Mouse (Mus musculus) hindbrain, embryonic 10.5 days (tissue): Measurements from ENCODE around the gene 4930402F06Rik. TPM values are rescaled to one million over a fixed set of nuclear protein-coding genes. Genes with fewer than 3 reads are reported as not detected.

Experiments
- DNase-seq: peaks from one replicate; pipeline ENCODE4 v3.0.0-alpha.2; 2017; ENCODE audit warnings: low spot score
- H3K27ac ChIP-seq: fragments of 300-500 bp; sonication (generic); 2 replicates; pipeline ENCODE4 v1.5.1; 2016; ENCODE audit warnings: mild to moderate bottlenecking, moderate library complexity
- H3K27me3 ChIP-seq: fragments of 300-500 bp; sonication (generic); 2 replicates; pipeline ENCODE4 v1.6.1; 2016; ENCODE audit warnings: mild to moderate bottlenecking; ENCODE audit not compliant: poor library complexity, insufficient read depth, severe bottlenecking
- H3K36me3 ChIP-seq: fragments of 300-500 bp; sonication (generic); 2 replicates; pipeline ENCODE4 v1.6.1; 2016; ENCODE audit warnings: mild to moderate bottlenecking, moderate library complexity
- H3K4me1 ChIP-seq: fragments of 300-500 bp; sonication (generic); replicated peaks from 2 replicates; pipeline ENCODE4 v1.6.1; 2016; ENCODE audit warnings: mild to moderate bottlenecking
- H3K4me3 ChIP-seq: fragments of 300-500 bp; sonication (generic); 2 replicates; pipeline ENCODE4 v1.5.1; 2016; ENCODE audit warnings: mild to moderate bottlenecking, moderate library complexity
- H3K9me3 ChIP-seq: fragments of 300-500 bp; sonication (generic); 2 replicates; pipeline ENCODE4 v1.6.1; 2016; ENCODE audit warnings: mild to moderate bottlenecking, moderate library complexity
- WGBS: fragments of 180-500 bp; shearing (Covaris S2); methylation state at CpG from one replicate; pipeline ENCODE4 v1.1.7; 2016; 5-methylcytosine and 5-hydroxymethylcytosine counted together
- polyA plus RNA-seq: library from polyadenylated mRNA; unstranded; fragments of >200 nt; fragmentation: Nextera tagmentation; extraction: Ambion mirVana; gene quantifications from 2 replicates; pipeline ENCODE4 v1.2.1, GENCODE M21; 2016

Gene 4930402F06Rik
- polyA plus RNA-seq, 1 experiment from 2014 or later = not detected

DNA sequence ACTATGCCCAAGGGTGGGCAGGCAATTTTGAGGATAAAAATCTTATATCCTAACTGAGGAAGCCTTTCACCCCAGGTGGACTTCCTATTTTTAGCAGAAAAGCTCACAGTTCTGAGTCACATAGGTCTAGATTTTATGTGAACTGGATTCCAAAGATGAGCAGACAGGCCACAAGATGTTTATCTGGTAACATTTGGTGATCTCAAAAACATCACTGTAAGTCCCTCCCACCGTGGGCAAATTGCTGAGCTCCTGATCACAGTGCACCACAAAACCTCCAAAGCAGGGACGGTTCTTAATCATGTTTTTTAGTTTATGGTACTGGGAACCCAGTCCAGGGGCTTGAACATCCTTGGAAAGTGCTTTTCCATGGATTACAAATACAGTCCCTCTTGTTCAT lies 67.9 kb downstream of the 4930402F06Rik start:
- Histone ChIP-seq H3K27me3 (no peaks in the 10 kb centered on the region), H3K4me3 (no peak overlapping the region), H3K27ac (no peak overlapping the region), H3K36me3 (no peaks in the 10 kb centered on the region), H3K4me1 (peaks cover 3% of the 10 kb centered on the region; the same call in 1 of the 2 replicates), H3K9me3 (no peaks in the 10 kb centered on the region)
- no peak for DNase-seq
- 78% methylated on average over 2 of the region's 2 CpGs for WGBS

DNA sequence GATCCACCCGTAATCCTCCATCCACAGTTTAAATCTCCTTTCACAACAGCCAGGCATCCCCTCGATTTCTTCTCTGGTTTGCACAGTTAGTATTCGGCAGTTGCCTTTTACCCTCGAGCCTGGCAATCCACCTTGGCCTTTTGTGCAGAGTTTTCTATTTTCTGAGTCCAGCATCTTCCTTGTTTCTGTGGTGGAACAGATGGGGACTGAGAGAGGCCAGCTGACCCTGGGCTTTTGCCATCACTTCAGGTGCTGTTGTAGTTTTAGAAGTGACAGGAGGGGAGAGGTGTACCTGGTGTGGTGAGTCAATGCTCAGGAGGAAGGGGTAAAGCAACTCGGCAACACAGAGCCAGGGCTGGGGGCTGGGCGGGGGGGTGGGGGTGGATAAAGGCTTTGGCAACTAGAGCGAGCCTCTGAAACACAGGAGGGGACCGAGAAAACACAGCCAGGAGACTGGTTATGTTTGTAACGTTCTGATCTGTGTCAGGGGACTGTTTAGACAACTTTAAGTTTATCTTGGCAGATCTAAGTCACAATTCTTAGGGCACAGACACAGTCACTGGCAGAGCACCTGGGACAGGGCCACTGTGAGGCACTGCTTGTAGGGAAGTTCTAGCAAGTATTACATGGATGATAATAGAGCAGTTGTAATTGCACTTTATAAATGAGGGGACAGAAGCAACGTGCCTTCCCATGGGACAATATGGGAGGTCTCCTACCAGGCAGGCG lies 68.7 kb downstream of the 4930402F06Rik start:
- 45% methylated on average over 11 of the region's 11 CpGs for WGBS
- H3K27ac ChIP-seq = no peak overlapping the region
- no peak for DNase-seq
- H3K27me3 ChIP-seq = no peaks in the 10 kb centered on the region
- H3K36me3 ChIP-seq = no peaks in the 10 kb centered on the region
- H3K4me3 ChIP-seq = no peak overlapping the region
- H3K9me3 ChIP-seq = no peaks in the 10 kb centered on the region
- peaks cover 6% of the 10 kb centered on the region; the same call in 1 of the 2 replicates for H3K4me1 ChIP-seq

DNA sequence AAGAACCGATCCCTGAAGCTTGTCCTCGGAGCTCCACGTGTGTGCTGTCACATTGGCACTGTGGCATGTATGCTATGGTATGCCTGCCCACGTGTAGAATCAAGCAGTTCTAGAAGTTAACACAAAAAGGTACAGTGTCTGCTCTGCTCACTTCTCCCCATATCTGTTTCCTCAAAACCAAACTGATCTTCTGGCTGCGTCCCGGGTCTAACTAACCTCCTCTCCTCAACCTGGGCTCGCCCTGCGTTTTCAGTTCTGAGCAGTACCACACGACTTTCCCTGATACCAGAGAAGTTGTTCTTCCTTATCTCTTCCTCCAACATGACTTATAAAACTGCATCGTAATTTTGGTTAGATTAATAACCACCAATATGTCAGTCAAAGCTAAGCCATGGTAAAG lies 69.4 kb downstream of the 4930402F06Rik start:
- H3K36me3 ChIP-seq = no peaks in the 10 kb centered on the region
- 72% methylated on average over 10 of the region's 10 CpGs for WGBS
- DNase-seq = no peak
- H3K27ac ChIP-seq = no peak overlapping the region
- H3K27me3 ChIP-seq = no peaks in the 10 kb centered on the region
- H3K9me3 ChIP-seq = no peaks in the 10 kb centered on the region
- peaks cover 6% of the 10 kb centered on the region; the same call in 1 of the 2 replicates for H3K4me1 ChIP-seq
- H3K4me3 ChIP-seq = no peak overlapping the region

DNA sequence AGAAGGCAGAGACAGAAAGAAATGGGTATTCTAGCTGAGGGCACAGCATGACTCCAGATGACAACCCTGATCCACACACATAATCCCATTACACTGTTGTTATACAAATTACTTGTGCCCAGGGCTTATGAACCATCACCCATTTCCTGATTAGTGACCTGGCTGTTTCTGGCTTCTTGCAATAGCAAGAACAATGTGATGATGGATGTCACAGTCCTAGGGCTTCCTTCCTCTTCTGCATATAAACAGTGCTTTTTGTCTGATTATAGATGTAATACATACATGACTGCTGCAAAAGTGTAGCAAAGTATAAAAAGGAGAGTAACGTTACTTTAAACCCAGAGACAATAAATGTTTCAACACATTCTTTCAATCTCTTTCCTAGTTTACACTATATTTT lies 70.0 kb downstream of the 4930402F06Rik start:
- H3K4me3 ChIP-seq = no peak overlapping the region
- H3K27ac ChIP-seq = no peak overlapping the region
- no peak for DNase-seq
- no peaks in the 10 kb centered on the region for H3K36me3 ChIP-seq
- H3K9me3 ChIP-seq = no peaks in the 10 kb centered on the region
- H3K4me1 ChIP-seq = peaks cover 6% of the 10 kb centered on the region; the same call in 1 of the 2 replicates
- WGBS = 85% methylated on average over 1 of the region's 1 CpGs
- no peaks in the 10 kb centered on the region for H3K27me3 ChIP-seq

DNA sequence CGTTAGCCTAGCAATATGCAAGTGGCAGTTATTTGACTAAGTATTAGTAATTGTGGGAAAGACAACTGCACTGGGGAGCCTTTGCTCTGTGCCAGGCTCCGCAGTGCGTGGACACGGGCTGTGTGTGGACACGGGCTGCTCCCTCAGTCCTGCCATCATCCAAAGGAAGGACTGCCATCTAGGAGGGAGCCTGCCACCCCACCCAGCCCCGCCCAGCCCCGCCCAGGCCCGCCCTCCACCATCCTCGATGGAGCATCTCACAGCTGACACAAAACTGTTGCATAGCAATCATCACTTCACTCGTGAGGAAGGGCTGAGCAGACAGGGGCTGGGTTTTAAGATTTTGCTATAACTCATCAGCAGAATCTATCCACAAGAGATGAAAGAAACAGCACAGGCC lies 71.0 kb downstream of the 4930402F06Rik start:
- no peak overlapping the region for H3K27ac ChIP-seq
- H3K36me3 ChIP-seq = no peaks in the 10 kb centered on the region
- DNase-seq = no peak
- H3K27me3 ChIP-seq = no peaks in the 10 kb centered on the region
- peaks cover 6% of the 10 kb centered on the region; the same call in 1 of the 2 replicates for H3K4me1 ChIP-seq
- H3K4me3 ChIP-seq = no peak overlapping the region
- WGBS = 76% methylated on average over 10 of the region's 10 CpGs
- H3K9me3 ChIP-seq = no peaks in the 10 kb centered on the region

Other genes starting within 250 kb of the 4930402F06Rik start
- gene Rab14, start 196.1 kb downstream of the 4930402F06Rik start, polyA plus RNA-seq = 254 and 286 TPM in 2 replicates
- gene Gsn, start 140.8 kb downstream of the 4930402F06Rik start, polyA plus RNA-seq = 20.4 and 33.7 TPM in 2 replicates
- 14.8 and 17.0 TPM in 2 replicates for gene Stom, start 60.2 kb downstream of the 4930402F06Rik start, polyA plus RNA-seq
- gene 4930568D16Rik, start 29.4 kb downstream of the 4930402F06Rik start, polyA plus RNA-seq = not detected in 2 replicates
- gene Ggta1, start 66.1 kb upstream of the 4930402F06Rik start, polyA plus RNA-seq = 5.0 and 6.4 TPM in 2 replicates
- 26.9 and 28.8 TPM in 2 replicates for gene Dab2ip, start 161.1 kb upstream of the 4930402F06Rik start, polyA plus RNA-seq